In the genomic region with DNA sequence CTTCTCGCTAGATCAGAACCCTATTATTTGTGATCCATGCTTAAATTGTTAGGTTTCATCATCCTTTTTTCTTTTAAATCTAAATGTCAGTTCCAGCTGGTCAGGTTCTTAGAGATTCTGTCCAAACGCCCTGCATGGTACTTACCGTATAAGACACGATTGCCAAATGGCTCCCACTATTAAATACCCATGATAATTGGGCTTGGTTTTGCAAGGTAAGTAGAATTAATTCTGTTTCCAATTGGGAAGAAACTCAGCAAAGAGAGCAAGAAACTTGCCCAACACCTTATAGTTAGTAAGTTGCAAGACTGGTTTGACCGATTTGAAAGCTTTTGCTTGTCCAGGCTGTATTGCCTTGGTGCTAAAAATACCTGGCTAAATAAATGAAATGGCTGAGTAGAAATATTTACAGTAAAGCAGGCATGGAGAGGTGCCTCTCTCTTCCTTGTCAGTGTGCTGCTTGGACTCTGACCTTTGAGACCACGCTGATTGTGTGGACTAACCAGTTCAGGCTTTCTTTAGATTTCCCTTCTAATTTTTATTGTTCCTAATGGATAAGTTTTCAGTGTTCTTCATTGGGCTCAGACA, we compare ENCODE assay signal across 23 mouse cellular contexts. TPM values are rescaled to one million over a fixed set of nuclear protein-coding genes. Genes with fewer than 3 reads are reported as not detected.
DNase-seq lines count a peak whose midpoint lies in the region; ATAC-seq lines count a peak whose summit lies in the region.
"Had no signal": no experiment of that assay in that cellular context is flagged by ENCODE, and none has a peak within 500 bp of the region (broad histone marks: within the 10 kb centered on the region; RNA-seq: fewer than 3 reads in every experiment).

No protein-coding gene starts in this region.

- no peak overlapping the region for H3K9ac ChIP-seq in limb, embryonic 15.5 days
- H3K9ac ChIP-seq: forebrain, embryonic 12.5 days; neural tube, embryonic 13.5 days had no signal

- H3K4me1 ChIP-seq in limb, embryonic 15.5 days: no peaks in the 10 kb centered on the region
- no peaks in the 10 kb centered on the region for H3K4me1 ChIP-seq in limb, embryonic 10.5 days
- H3K4me1 ChIP-seq: forebrain, embryonic 12.5 days; megakaryocyte, embryonic 14.5 days; neural tube, embryonic 13.5 days had no signal

- H3K4me3 ChIP-seq in limb, embryonic 15.5 days: no peak overlapping the region
- no peak overlapping the region for H3K4me3 ChIP-seq in limb, embryonic 10.5 days
- H3K4me3 ChIP-seq: forebrain, embryonic 12.5 days; gastrocnemius, adult 2 months; heart, adult 2 months; hindbrain, embryonic 10.5 days; megakaryocyte, embryonic 14.5 days; neural tube, embryonic 13.5 days had no signal

- H3K9me3 ChIP-seq in limb, embryonic 15.5 days: no peaks in the 10 kb centered on the region
- H3K9me3 ChIP-seq in limb, embryonic 10.5 days (replicated peaks): no peaks in the 10 kb centered on the region
- H3K9me3 ChIP-seq: forebrain, embryonic 12.5 days; hindbrain, embryonic 10.5 days; megakaryocyte, embryonic 14.5 days; neural tube, embryonic 13.5 days had no signal

- WGBS in limb, embryonic 15.5 days: 66% methylated on average over 6 of the region's 6 CpGs
- 87% methylated on average over 6 of the region's 6 CpGs for WGBS in limb, embryonic 10.5 days

- DNase-seq in heart, adult 11 months: peak; percentile 8
- no peak for DNase-seq in heart, postnatal 14 days
- no peak for DNase-seq in limb, embryonic 10.5 days (ENCODE audit: low spot score)
- peak; percentile 75 for DNase-seq in gonadal fat pad, adult 2 months (ENCODE audit: low read depth)
- peak; percentile 55 for DNase-seq in lung, postnatal 36 days
- DNase-seq in gastrocnemius, postnatal 10 days: no peak
- DNase-seq in layer of hippocampus, adult 9-10 months (ENCODE audit: low spot score): no peak
- DNase-seq: adrenal gland, postnatal 14 days; cerebellum, postnatal 10 days; gastrocnemius, adult 2 months; heart, adult 2 months; layer of hippocampus, postnatal 36 days; liver; midbrain, embryonic 14.5 days; right cerebral cortex, adult 18-20 months; thymus, adult 18-20 months had no signal

- no peak for ATAC-seq in limb, embryonic 15.5 days (ENCODE audit: insufficient number of reproducible peaks, low FRiP score, low TSS enrichment, low read depth)
- ATAC-seq: CD4-positive, CD25-positive, alpha-beta regulatory T cell, adult 4 months; Patski had no signal

- intact Hi-C loops in heart, postnatal 14 days (cut with DNase I): no loop called here

- H3K27ac ChIP-seq in limb, embryonic 15.5 days: 0 out of 2 replicates have a peak overlapping the region, but pooled peaks have one; percentile 27
- no peak overlapping the region for H3K27ac ChIP-seq in limb, embryonic 10.5 days
- H3K27ac ChIP-seq: forebrain, embryonic 12.5 days; gastrocnemius, adult 2 months; heart, adult 2 months; hindbrain, embryonic 10.5 days; neural tube, embryonic 13.5 days had no signal

- 0 out of 2 replicates have a peak, but pooled peaks cover 5% of the 10 kb centered on the region for H3K36me3 ChIP-seq in limb, embryonic 15.5 days
- no peaks in the 10 kb centered on the region for H3K36me3 ChIP-seq in limb, embryonic 10.5 days
- H3K36me3 ChIP-seq: forebrain, embryonic 12.5 days; hindbrain, embryonic 10.5 days; neural tube, embryonic 13.5 days had no signal

- no peaks in the 10 kb centered on the region for H3K27me3 ChIP-seq in limb, embryonic 15.5 days
- H3K27me3 ChIP-seq in limb, embryonic 10.5 days (ENCODE audit: low read depth, poor library complexity, severe bottlenecking): no peaks in the 10 kb centered on the region
- H3K27me3 ChIP-seq: forebrain, embryonic 12.5 days; neural tube, embryonic 13.5 days; Patski had no signal

- H3K4me2 ChIP-seq in limb, embryonic 15.5 days: no peak overlapping the region
- H3K4me2 ChIP-seq: forebrain, embryonic 12.5 days; neural tube, embryonic 13.5 days had no signal

RNA-seq across cellular contexts. Expression of a gene that starts 39.9 kb away (rescaled TPM):
- 10 to 100 TPM; 22.7 to 23.3 TPM for total RNA-seq in heart, postnatal 14 days (2021)
- 204 and 225 TPM in 2 replicates for polyA plus RNA-seq in limb, embryonic 15.5 days (2015; fragmentation: Nextera tagmentation; extraction: Ambion mirVana)
- polyA plus RNA-seq in limb, embryonic 10.5 days (2016; fragmentation: Nextera tagmentation; extraction: Ambion mirVana): 37.3 and 42.6 TPM in 2 replicates
- polyA plus RNA-seq in gonadal fat pad, adult 2 months (2012; rRNA removed): 43.8 and 47.5 TPM in 2 replicates
- total RNA-seq in gastrocnemius, postnatal 10 days (2021): 100 to 1,000 TPM; 121 to 155 TPM

Comparison
In these comparisons a context has a peak if more than half of its experiments do, and no peak if none do; other contexts are left out.
1. DNase-seq: peak in heart, adult 11 months (single experiment), gonadal fat pad, adult 2 months (single experiment) and lung, postnatal 36 days (single experiment); none in heart, postnatal 14 days (0 of 2), limb, embryonic 10.5 days (single experiment), gastrocnemius, postnatal 10 days (single experiment) and layer of hippocampus, adult 9-10 months (single experiment).